Mouse (Mus musculus): ENCODE results near the gene Cdiptos. TPM values are rescaled to one million over a fixed set of nuclear protein-coding genes. Genes with fewer than 3 reads are reported as not detected.

The Cdiptos gene
- 0.57 TPM for polyA plus RNA-seq (2017; shearing (Covaris generic))

DNA sequence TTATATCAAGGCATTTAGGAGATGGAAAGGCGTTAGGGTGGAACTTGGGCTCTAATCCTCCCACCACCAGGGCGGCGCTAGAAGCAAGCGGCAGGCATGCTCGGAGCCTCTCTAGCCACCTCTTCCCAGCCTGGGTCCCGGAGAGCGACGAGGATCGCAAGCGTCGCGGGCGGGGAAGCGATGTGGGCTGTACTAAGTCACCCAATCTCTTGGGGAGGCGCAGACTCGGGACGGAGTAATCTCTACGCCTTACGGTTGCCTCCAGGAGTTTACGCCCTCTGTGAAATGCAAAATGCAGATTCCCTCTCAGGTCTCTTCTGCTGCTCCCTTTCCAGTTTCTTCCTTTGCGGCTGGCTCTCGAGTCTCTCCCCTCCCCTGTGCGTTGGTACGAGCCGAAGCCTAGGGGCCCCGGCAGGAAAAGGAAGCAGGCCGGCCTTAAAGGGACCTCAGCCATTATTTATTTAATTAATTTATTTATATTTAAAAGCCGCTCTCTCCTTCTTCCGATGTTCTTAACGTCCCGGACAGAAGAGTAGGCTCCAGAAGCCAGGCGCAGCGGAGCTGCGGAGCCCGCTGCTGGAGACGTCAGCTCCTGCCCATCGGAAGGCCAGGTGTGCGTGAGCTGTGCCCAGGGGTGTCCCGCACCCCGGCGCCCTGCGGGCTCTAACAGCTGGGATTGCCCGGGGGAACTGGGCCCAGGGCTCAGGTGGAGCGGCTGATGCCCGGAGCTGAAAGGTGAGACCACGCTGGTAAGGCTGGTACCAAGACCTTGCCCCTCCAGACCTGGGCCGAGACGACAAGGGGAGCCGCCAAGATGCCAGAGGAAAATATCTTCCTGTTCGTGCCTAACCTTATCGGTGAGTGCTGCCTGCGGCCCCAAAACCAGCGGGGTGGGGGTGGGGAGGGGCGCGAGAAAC is at the start of gene Cdiptos:
Gene Cdiptos (minus strand): TSS at position 149 of the 917 bp plus-strand sequence.

DNA sequence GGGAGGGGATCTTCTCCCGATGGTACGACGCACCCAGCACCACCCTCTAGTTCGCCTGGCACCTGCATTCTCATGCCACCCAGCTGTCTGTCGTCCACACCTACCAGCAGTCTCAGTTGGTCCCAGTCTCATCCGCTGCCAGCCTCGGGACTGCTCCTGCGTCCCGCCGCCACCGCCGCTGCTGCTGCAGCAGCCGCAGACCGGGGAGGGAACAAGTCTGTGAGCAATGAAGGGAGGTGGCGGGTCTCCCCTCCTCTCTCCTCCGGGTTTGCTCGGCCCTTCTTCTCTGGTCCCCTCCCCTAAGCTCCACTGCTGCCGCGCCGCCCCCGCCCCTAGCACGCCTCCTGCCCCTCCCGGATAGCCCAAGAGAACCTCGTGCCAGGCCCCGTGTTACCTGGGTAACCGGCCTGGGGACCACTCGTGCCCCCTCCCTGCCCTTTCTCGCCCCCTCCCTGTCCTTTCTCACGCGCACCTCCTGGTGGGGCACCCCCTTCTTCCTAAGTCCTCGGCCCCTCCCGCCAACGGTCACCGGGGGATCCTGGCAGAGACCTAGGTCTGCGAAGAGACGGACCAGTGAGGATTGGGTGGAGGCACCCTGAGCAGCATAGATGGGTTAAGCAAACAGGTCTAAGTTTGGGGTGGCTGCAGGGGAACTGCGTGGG is 45.1 kb upstream of the Cdiptos start, which contains the start of the genes Gm42742 and Prrt2:
Gene Gm42742 (minus strand): TSS at position 197 of the 662 bp plus-strand sequence.
Gene Prrt2 (minus strand): TSS at position 311 of the 662 bp plus-strand sequence.

DNA sequence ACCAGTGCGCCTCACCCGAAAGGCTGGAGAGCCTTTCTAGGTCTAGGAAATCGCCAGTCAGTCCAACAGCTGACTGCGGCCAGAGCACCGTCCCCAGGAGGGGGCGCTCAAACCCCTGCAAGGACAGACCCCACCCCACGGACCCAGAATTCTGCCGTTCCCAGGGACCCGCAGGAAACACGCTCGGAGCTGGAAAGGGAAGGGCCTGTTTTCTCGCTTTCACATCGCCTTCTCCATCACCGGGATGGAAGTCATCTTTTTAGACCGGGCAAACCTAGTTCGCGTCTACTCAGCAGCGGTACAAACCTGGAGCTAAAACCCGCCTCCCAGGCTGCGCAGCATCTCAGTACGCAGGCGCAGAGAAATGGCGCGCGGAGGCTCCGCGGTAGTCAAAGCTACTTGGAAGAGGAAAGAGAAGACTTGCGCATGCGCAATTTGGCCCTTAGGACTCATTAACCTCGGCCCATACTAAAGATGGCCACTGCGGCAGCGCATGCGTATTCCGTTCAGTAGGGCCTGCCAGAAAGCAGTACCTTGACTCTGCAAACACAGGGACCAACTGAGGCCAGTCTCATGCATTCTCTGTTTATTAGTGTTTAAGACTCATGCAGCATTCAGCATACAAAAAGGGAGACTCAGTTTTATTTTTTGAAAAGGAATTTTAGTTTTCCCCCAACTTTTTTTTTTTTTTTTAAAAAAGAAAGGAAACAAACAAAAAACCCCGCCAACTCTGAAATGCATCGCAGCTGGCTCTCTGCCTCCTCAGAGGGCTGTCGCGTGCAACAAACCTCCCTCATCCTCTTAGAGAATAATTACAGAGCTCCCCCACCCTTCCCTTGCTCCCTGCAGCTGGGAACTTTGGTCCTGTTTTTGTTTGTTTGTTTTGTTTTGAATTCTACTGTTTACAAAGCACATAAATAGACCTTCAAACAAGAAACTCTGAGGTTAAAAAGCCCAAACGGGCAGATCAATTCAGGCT is 41.4 kb upstream of the Cdiptos start, which contains the start of gene Pagr1a:
Gene Pagr1a (minus strand): TSS at position 382 of the 979 bp plus-strand sequence.

DNA sequence TGATC is 40.4 kb upstream of the Cdiptos start, which contains the start of gene Pagr1b:
Gene Pagr1b (minus strand): TSS at position 4 of the 5 bp plus-strand sequence.

DNA sequence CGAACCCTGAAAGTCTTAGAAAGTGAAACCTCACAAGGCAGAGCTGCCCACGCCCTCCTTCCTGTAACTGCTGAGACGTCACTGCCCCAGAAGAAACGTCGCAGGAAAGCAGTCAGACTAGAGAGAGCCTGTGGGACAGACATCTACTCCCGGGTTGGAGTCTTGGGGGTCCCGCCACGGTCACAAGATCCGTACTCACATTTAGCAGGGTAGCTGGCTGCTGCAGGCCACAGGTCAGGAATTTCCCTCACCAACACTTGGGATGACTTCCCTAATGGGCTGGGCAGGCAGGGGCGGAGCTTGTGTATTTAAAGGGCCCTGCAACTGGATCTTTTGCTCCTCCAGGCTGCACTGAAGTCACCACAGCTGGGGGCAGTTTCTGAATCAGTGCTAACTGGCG is 38.4 kb upstream of the Cdiptos start, which contains the start of gene Mvp:
Gene Mvp (minus strand): TSS at position 302 of the 400 bp plus-strand sequence.

DNA sequence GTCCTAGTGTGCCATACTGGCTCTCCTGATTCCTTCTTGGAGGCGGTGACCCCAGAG is 177 bp downstream of the Cdiptos start, which contains the start of gene Cdipt:
Gene Cdipt (plus strand): TSS at position 22 of the 57 bp plus-strand sequence.

DNA sequence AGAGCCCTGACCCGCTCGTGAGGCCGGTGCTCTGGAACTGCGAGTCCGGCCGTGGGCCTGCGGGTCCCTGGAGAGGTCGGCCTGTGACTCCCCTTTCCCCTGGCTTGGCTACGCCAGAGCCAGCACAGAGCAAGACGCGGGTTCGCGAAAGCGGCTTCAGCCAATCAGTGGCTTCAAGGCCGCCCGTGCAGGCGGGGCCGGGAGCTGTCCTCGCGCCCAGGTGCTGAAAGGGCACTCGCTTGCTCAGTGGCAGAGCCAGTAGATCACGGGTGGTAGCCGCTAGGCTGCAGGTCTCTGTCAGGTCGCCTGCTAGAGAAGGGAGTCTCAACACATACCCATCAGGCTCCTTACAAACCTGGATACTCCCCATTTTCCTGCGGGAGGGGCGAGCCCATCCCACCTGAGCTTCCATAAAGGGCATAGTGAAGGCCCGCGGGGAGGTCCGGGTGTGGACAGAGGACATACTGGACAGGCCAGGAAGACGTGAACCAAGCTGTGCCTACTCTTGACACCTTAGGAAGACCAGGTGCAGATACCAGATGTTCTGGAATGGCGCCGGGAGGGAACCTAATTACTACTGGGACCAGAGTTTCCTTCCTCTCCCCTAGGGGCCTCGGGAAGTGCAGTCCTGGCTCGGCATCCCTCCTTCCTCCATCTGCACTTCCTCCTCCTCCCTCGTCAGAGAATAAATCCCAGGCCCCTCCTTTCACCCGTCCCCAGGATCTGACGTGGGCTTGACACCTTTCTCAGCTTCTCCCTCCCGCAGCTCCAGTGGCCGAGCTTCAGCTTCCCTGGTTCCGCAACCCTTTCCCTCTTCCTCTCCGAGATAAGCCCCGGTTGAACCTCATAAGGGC is 25.9 kb downstream of the Cdiptos start, which contains the start of gene Sez6l2:
Gene Sez6l2 (plus strand): TSS at position 771 of the 854 bp plus-strand sequence.

DNA sequence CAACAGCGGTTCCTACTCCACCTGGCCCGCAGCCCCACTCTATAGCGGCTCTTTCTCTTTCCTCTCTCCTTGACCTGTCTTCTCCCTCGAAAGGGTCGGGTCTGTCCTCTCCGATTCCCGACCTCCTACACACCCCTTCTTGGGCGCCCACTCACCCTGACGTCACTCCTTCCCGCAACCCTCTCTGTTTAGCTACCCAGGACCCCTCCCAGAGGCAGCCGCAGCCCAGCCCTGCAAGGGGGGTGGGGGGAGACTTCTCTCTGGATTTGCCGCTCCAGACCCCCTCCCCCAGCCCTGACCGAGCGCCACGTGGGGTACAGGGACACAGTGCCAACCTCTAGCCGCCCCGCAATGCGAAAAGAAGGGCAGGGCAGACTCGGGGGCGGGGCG is 26.5 kb downstream of the Cdiptos start, which contains the start of gene Asphd1:
Gene Asphd1 (minus strand): TSS at position 180 of the 390 bp plus-strand sequence.

DNA sequence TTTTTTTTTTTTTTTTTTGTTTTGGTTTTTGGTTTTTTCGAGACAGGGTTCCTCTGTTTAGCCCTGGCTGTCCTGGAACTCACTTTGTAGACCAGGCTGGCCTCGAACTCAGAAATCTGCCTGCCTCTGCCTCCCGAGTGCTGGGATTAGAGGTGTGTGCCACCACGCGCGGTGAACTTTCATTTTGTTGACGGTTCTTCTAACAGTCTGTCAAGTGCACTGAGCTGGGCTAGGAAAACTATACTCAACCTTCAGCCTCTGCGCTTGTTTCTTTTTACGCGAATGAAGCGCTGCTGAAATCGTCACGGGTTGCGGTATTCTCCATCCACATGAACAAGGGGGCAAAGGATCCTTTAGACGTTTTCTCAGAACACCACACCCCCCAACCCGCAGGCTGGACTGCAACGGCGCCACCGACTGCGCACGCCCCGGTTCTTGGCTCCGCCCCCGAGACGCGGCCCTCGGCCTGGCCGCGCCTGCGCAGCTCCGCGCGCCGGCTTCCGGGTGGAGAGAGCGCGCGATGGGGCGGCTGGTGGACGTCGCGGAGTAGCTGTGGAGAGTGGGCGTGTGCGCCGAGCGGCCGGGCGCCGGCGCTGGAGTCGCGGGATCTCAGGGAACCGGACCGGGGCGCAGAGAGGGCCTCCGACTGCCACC is 47.4 kb downstream of the Cdiptos start, which contains the start of gene Kctd13:
Gene Kctd13 (plus strand): TSS at position 496 of the 654 bp plus-strand sequence.

DNA sequence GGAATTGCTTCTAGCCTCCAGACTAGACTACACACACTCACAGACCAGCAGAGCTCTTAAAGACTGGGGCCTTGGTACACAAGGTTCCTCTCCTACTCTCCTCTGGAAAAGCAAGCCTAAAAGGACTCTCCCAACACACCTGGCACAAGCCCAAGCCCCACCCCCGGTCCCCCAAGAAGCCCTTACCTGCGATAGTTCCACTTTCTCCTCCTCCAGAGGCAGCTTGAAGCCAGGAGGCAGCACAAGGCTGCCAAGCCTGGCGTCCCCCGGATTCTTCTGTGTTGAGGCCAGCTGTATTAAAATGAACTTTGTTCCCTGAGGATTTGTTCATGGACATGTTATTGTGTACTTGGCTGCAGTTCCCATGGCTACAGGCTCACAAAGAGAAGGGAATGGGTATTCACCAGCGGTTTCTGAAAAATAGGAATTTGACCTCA is 53.3 kb downstream of the Cdiptos start, which contains the start of gene Tmem219:
Gene Tmem219 (minus strand): TSS at position 294 of the 437 bp plus-strand sequence.

Other genes starting within 250 kb of the Cdiptos start
- 18.7 TPM for gene Mapk3, start 216.5 kb downstream of the Cdiptos start, polyA plus RNA-seq (2017; shearing (Covaris generic))
- 2.5 TPM for gene Gdpd3, start 209.8 kb downstream of the Cdiptos start, polyA plus RNA-seq (2017; shearing (Covaris generic))
- 341 TPM for gene Ypel3, start 199.1 kb downstream of the Cdiptos start, polyA plus RNA-seq (2017; shearing (Covaris generic))
- gene Tbx6, start 194.6 kb downstream of the Cdiptos start, polyA plus RNA-seq (2017; shearing (Covaris generic)) = 2.8 TPM
- 405 TPM for gene Ppp4c, start 183.6 kb downstream of the Cdiptos start, polyA plus RNA-seq (2017; shearing (Covaris generic))
- gene Fam57b, start 178.4 kb downstream of the Cdiptos start, polyA plus RNA-seq (2017; shearing (Covaris generic)) = not detected
- gene 4930451I11Rik, start 144.5 kb downstream of the Cdiptos start, polyA plus RNA-seq (2017; shearing (Covaris generic)) = not detected
- 0.45 TPM for gene Doc2a, start 128.7 kb downstream of the Cdiptos start, polyA plus RNA-seq (2017; shearing (Covaris generic))
- gene Hirip3, start 114.1 kb downstream of the Cdiptos start, polyA plus RNA-seq (2017; shearing (Covaris generic)) = 13.9 TPM
- 55.1 TPM for gene Ino80e, start 113.7 kb downstream of the Cdiptos start, polyA plus RNA-seq (2017; shearing (Covaris generic))
- 39.3 TPM for gene Taok2, start 91.4 kb downstream of the Cdiptos start, polyA plus RNA-seq (2017; shearing (Covaris generic))
- 41.2 TPM for gene Tmem219, start 53.2 kb downstream of the Cdiptos start, polyA plus RNA-seq (2017; shearing (Covaris generic))
- 37.4 TPM for gene Kctd13, start 47.2 kb downstream of the Cdiptos start, polyA plus RNA-seq (2017; shearing (Covaris generic))
- gene Asphd1, start 26.5 kb downstream of the Cdiptos start, polyA plus RNA-seq (2017; shearing (Covaris generic)) = 0.30 TPM
- 0.27 TPM for gene Sez6l2, start 25.5 kb downstream of the Cdiptos start, polyA plus RNA-seq (2017; shearing (Covaris generic))
- 127 TPM for gene Cdipt, start 184 bp downstream of the Cdiptos start, polyA plus RNA-seq (2017; shearing (Covaris generic))
- 75.7 TPM for gene Mvp, start 38.5 kb upstream of the Cdiptos start, polyA plus RNA-seq (2017; shearing (Covaris generic))
- 1.7 TPM for gene Pagr1b, start 40.4 kb upstream of the Cdiptos start, polyA plus RNA-seq (2017; shearing (Covaris generic))
- gene Pagr1a, start 41.3 kb upstream of the Cdiptos start, polyA plus RNA-seq (2017; shearing (Covaris generic)) = 49.8 TPM
- 13.4 TPM for gene Gm42742, start 45.0 kb upstream of the Cdiptos start, polyA plus RNA-seq (2017; shearing (Covaris generic))
- 4.9 TPM for gene Prrt2, start 45.1 kb upstream of the Cdiptos start, polyA plus RNA-seq (2017; shearing (Covaris generic))
- gene Maz, start 50.9 kb upstream of the Cdiptos start, polyA plus RNA-seq (2017; shearing (Covaris generic)) = 66.5 TPM
- 3.0 TPM for gene Kif22, start 66.4 kb upstream of the Cdiptos start, polyA plus RNA-seq (2017; shearing (Covaris generic))
- gene Zg16, start 111.2 kb upstream of the Cdiptos start, polyA plus RNA-seq (2017; shearing (Covaris generic)) = not detected
- gene AI467606, start 115.3 kb upstream of the Cdiptos start, polyA plus RNA-seq (2017; shearing (Covaris generic)) = 70.4 TPM
- 11.2 TPM for gene Qprt, start 146.1 kb upstream of the Cdiptos start, polyA plus RNA-seq (2017; shearing (Covaris generic))
- gene Spn, start 161.7 kb upstream of the Cdiptos start, polyA plus RNA-seq (2017; shearing (Covaris generic)) = 49.4 TPM
- 72.4 TPM for gene Cd2bp2, start 220.0 kb upstream of the Cdiptos start, polyA plus RNA-seq (2017; shearing (Covaris generic))
- gene Tbc1d10b, start 232.4 kb upstream of the Cdiptos start, polyA plus RNA-seq (2017; shearing (Covaris generic)) = 63.5 TPM
- 13.0 TPM for gene Mylpf, start 232.8 kb upstream of the Cdiptos start, polyA plus RNA-seq (2017; shearing (Covaris generic))

All from effector memory CD4-positive, alpha-beta T cell, adult 7 months (primary cell).